Mouse (Mus musculus) neural tube, embryonic 15.5 days (tissue): Measurements from ENCODE around the gene Aldh1a7. TPM values are rescaled to one million over a fixed set of nuclear protein-coding genes. Genes with fewer than 3 reads are reported as not detected.
A peak's percentile ranks its signal among the peaks of the same experiment; 100 is the strongest.

Experiments used
- ATAC-seq: fragments of 200-750 bp; cut with Nextera tagmentation; 2 replicates; pipeline ENCODE4 v1.8.0; 2017; ENCODE audit warnings: mild to moderate bottlenecking, moderate TSS enrichment, moderate library complexity; ENCODE audit not compliant: low FRiP score
- H3K27ac ChIP-seq: fragments of 300-500 bp; sonication (generic); replicated peaks from 2 replicates; pipeline ENCODE4 v1.5.1; 2015; ENCODE audit warnings: mild to moderate bottlenecking, inconsistent platforms
- H3K27me3 ChIP-seq: fragments of 300-500 bp; sonication (generic); replicated peaks from 2 replicates; pipeline ENCODE4 v1.6.1; 2015; ENCODE audit warnings: inconsistent platforms
- H3K36me3 ChIP-seq: fragments of 300-500 bp; sonication (generic); 2 replicates; pipeline ENCODE4 v1.6.1; 2015; ENCODE audit warnings: inconsistent platforms
- H3K4me1 ChIP-seq: fragments of 300-500 bp; sonication (generic); 2 replicates; pipeline ENCODE4 v1.6.1; 2015; ENCODE audit warnings: inconsistent platforms
- H3K4me2 ChIP-seq: fragments of 300-500 bp; sonication (generic); 2 replicates; pipeline ENCODE4 v1.6.1; 2015; ENCODE audit warnings: inconsistent platforms, mild to moderate bottlenecking, moderate library complexity
- H3K4me3 ChIP-seq: fragments of 300-500 bp; sonication (generic); replicated peaks from 2 replicates; pipeline ENCODE4 v1.5.1; 2015; ENCODE audit warnings: mild to moderate bottlenecking, inconsistent platforms
- H3K9ac ChIP-seq: fragments of 300-500 bp; sonication (generic); replicated peaks from 2 replicates; pipeline ENCODE4 v1.6.1; 2015; ENCODE audit warnings: mild to moderate bottlenecking, inconsistent platforms
- H3K9me3 ChIP-seq: fragments of 300-500 bp; sonication (generic); replicated peaks from 2 replicates; pipeline ENCODE4 v1.6.1; 2016; ENCODE audit warnings: inconsistent platforms
- WGBS: fragments of 180-500 bp; shearing (Covaris S2); methylation state at CpG from one replicate; pipeline ENCODE4 v1.1.7; 2015; ENCODE audit warnings: mixed read lengths; 5-methylcytosine and 5-hydroxymethylcytosine counted together
- polyA plus RNA-seq: library from polyadenylated mRNA; unstranded; fragments of >200 nt; fragmentation: Nextera tagmentation; extraction: Ambion mirVana; gene quantifications from 2 replicates; pipeline ENCODE4 v1.2.1, GENCODE M21; 2015

The Aldh1a7 gene
- polyA plus RNA-seq = 2.3 and 2.7 TPM in 2 replicates

DNA sequence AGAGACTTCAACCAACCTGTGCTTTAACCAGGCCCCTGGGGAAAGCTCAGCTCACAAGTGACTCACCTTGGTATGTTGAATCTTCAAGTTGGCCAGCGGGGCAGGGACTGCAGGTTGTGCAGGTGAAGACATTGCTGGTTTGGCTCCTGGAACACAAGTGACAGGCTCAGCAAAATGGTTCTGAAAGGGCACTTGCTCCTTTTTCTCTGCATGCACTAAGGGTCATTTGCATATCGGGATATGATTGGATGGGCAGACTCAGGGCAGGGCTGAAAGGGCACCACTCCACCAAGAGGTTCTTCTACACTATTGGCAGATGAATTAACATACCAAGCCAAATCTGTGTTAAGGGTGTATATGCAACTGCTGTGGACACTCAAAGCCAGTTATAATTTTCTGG lies at the start of gene Aldh1a7:
Gene Aldh1a7, minus strand, starts transcription at position 182 of the 400 bp plus-strand sequence.
- no peak within 1 kb of the TSS for H3K4me3 ChIP-seq
- no peak within 1 kb of the TSS for H3K27ac ChIP-seq
- no peak within 1 kb of the TSS for H3K4me2 ChIP-seq
- H3K27me3 ChIP-seq = no peaks in the 10 kb centered on the region
- H3K36me3 ChIP-seq = no peaks in the 10 kb centered on the region
- 79% methylated on average over 2 of the region's 2 CpGs for WGBS
- no peaks in the 10 kb centered on the region for H3K9me3 ChIP-seq
- H3K4me1 ChIP-seq = no peaks in the 10 kb centered on the region
- no peak for ATAC-seq
- H3K9ac ChIP-seq = no peak within 1 kb of the TSS

DNA sequence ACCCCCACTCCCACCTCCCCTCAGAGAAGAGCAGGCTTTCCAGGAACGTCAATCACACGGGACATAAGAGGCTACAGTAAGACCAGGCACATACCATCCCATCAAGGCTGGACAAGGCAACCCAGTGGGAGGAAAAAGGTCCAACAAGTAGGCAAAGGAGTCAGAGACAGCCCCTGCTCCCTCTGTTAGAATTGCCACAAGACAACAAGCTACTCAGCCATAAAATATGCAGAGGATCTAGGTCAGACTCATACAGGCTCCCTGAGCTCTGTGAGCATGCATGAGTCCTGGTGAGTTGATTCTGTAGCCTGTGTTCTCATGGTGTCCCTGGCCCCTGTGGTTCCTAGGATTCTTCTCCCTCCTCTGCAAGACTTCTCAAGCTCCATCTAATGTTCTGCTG lies 48.3 kb upstream of the Aldh1a7 start:
- Histone ChIP-seq H3K4me1 (no peaks in the 10 kb centered on the region), H3K4me2 (no peak overlapping the region), H3K27ac (no peak overlapping the region), H3K9ac (no peak overlapping the region), H3K9me3 (no peaks in the 10 kb centered on the region), H3K36me3 (no peaks in the 10 kb centered on the region), H3K27me3 (no peaks in the 10 kb centered on the region), H3K4me3 (no peak overlapping the region)
- WGBS = 80% methylated on average over 2 of the region's 2 CpGs
- ATAC-seq = no peak

DNA sequence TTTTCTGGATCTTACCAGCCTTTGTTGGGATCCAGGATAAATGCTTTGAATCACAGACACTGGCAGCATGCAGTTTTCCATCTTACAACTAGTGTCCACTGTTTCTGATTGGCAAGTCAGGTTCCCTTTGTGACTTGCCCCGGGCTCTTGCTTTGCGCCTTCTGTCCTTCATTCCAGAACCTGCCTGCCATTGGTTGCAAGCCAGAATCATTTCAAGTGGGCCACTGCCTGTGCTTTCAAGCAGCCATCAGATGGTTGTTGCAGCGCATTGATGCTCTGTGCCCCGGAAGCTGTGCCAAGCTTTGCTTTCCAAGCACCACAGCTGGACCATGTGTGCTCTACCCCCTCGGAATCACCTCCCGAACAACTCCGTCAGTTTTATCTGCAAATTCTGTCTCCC lies 46.6 kb upstream of the Aldh1a7 start:
- whole genome bisulfite sequencing = 86% methylated on average over 7 of the region's 7 CpGs
- H3K4me2 ChIP-seq = no peak overlapping the region

DNA sequence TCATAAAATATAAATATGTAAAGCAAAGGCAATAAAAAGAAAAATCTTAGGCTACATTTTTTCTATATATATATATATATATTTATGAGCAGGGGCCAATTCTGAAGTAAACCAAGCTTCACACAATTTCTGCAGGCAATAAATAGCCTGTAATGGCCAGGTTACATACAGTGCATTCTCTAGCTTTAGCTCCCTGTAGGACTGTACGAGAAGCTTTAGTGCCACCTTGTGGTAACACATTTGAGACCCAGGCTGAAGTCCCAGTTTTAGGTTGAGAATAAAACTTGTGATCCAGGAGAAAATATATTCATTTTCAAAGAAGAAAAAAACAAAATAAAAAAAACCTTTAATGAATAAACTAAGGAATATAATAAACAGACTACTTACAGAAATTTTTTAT lies 36.9 kb upstream of the Aldh1a7 start:
- no peaks in the 10 kb centered on the region for H3K9me3 ChIP-seq
- no peak overlapping the region for H3K4me3 ChIP-seq
- no peaks in the 10 kb centered on the region for H3K4me1 ChIP-seq
- ATAC-seq = peak; percentile 82
- no peak overlapping the region for H3K27ac ChIP-seq
- 20% methylated on average over 1 of the region's 1 CpGs for WGBS
- no peaks in the 10 kb centered on the region for H3K27me3 ChIP-seq
- H3K9ac ChIP-seq = no peak overlapping the region
- no peaks in the 10 kb centered on the region for H3K36me3 ChIP-seq
- no peak overlapping the region for H3K4me2 ChIP-seq

More for the DNA sequence above, 46.6 kb upstream of the Aldh1a7 start:
- no peaks in the 10 kb centered on the region for H3K4me1 ChIP-seq
- H3K36me3 ChIP-seq = no peaks in the 10 kb centered on the region
- no peak overlapping the region for H3K9ac ChIP-seq
- no peaks in the 10 kb centered on the region for H3K9me3 ChIP-seq
- H3K4me3 ChIP-seq = no peak overlapping the region
- H3K27ac ChIP-seq = no peak overlapping the region
- ATAC-seq = no peak
- H3K27me3 ChIP-seq = no peaks in the 10 kb centered on the region

DNA sequence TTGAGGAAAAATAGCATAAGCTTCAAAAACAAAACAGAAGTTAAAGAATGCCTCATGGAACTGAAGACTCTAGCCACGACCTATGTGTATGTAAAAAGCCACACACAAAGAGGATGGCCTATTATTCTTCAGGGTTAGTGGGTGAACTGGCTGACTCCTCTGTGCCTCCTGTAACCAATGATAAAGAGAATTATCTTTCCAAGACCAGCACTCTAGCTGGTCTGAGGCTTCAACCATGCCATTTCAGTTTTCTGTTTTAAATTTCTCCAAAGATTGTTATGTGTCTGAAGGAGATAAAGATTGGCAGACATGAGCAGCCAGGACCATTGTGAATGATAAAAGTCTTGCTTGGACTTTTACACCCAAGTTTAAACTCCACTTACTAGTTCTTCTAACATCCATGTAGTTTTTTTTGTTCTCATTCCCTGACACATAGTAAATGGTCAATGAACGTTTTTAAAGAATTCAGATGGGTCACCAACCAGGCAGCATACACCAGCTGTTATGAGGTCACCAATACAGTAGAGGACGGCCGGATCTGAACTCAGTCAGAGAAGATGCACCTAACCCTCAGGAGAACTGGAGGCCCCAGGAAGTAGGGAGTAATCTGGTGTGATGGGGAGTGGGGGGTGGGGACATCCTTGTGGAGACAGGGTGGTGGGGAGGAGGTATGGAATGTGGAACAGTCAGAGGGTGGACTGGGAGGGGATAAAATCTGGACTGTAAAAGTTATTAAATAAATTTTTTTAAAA lies 34.5 kb upstream of the Aldh1a7 start:
- Histone ChIP-seq H3K36me3 (no peaks in the 10 kb centered on the region), H3K27ac (no peak overlapping the region), H3K4me3 (no peak overlapping the region), H3K4me2 (no peak overlapping the region), H3K9ac (no peak overlapping the region), H3K9me3 (no peaks in the 10 kb centered on the region), H3K4me1 (no peaks in the 10 kb centered on the region), H3K27me3 (no peaks in the 10 kb centered on the region)
- 74% methylated on average over 4 of the region's 4 CpGs for WGBS
- ATAC-seq = no peak

DNA sequence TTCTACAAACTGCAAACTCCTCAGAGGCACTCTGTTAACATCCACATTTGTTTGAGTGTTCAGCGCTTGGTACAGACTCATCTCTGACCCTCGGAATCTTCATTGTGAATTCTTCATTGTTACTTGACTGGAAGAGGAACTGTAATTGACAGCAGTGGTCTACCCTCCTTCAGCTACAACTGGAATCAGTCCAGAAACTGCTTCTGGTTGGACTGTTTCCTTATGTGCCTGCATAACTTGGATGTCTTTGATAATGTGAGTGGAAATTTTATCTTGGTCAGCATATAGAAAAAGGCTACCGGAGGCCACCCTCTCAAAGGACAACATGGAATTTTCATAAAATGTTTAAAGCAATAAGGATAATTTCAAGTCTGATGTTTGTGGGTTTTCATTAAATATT lies 33.8 kb upstream of the Aldh1a7 start:
- Histone ChIP-seq H3K4me1 (no peaks in the 10 kb centered on the region), H3K36me3 (no peaks in the 10 kb centered on the region), H3K27me3 (no peaks in the 10 kb centered on the region), H3K4me2 (no peak overlapping the region), H3K9ac (no peak overlapping the region), H3K9me3 (no peaks in the 10 kb centered on the region), H3K4me3 (no peak overlapping the region), H3K27ac (no peak overlapping the region)
- no peak for ATAC-seq
- WGBS = 70% methylated on average over 3 of the region's 3 CpGs

DNA sequence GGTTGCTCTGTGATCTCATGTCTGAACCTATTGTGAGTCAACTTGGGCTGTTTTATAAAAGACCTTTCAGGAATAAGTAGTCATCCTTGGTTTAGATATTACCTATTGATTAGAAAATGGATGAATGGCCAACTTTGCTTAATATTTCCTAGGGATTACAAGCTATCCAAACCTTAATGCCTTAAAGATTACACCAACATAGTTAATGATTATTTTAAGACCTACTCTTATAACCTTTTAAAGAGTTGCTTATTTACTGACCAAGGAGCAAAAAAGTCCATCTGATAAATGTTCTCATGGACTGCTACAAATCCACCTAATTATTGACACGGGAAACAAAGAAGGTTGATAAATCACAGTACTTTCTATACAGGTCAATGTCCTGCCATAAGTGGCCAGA lies 17.3 kb upstream of the Aldh1a7 start:
- H3K27me3 ChIP-seq = no peaks in the 10 kb centered on the region
- no peak overlapping the region for H3K4me2 ChIP-seq
- no peaks in the 10 kb centered on the region for H3K36me3 ChIP-seq
- no peak overlapping the region for H3K4me3 ChIP-seq
- no peaks in the 10 kb centered on the region for H3K4me1 ChIP-seq
- no peaks in the 10 kb centered on the region for H3K9me3 ChIP-seq
- ATAC-seq = no peak
- H3K9ac ChIP-seq = no peak overlapping the region
- WGBS = 87% methylated on average over 1 of the region's 1 CpGs
- no peak overlapping the region for H3K27ac ChIP-seq

DNA sequence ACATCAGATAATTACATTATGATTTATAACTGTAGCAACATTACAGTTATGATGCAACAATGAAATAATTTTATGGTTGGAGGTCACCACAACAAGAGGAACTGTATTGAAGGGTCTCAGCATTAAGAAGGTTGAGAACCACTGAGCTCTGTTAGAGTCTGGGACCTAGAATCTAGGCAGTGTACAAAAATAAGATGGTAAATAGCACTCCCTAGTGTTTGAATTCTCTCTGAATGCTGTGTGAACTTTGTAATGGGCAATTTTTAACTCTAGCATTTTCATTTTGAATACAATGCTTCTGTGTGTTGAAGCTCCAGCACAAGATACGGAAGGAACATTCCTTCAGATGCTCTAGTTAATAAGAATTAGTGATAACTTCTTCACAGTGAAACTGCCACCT lies 916 bp upstream of the Aldh1a7 start:
- Histone ChIP-seq H3K27ac (no peak overlapping the region), H3K4me3 (no peak overlapping the region), H3K4me1 (no peaks in the 10 kb centered on the region), H3K9me3 (no peaks in the 10 kb centered on the region), H3K27me3 (no peaks in the 10 kb centered on the region), H3K4me2 (no peak overlapping the region), H3K36me3 (no peaks in the 10 kb centered on the region), H3K9ac (no peak overlapping the region)
- WGBS = 87% methylated on average over 1 of the region's 1 CpGs
- ATAC-seq = no peak

DNA sequence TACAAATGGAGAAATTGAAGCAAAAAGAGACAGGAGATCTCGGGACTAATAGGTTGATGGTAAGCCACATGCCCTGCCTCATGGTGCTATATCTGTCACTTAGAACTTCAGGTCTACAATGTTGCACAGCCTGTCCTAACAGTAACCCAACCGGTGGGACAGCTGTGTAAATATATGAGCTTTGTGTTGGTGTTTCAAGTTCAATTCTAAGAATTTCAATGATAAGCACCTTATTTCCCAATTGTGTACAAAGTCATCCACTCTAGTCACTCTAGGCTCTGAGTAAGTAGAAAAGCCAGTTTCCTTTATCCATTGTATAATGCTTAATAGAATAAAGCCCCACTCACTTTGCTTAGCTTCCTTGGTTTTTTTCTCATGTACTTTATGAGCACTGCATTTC lies 4.4 kb downstream of the Aldh1a7 start:
- no peaks in the 10 kb centered on the region for H3K9me3 ChIP-seq
- no peak overlapping the region for H3K27ac ChIP-seq
- no peaks in the 10 kb centered on the region for H3K27me3 ChIP-seq
- no peaks in the 10 kb centered on the region for H3K4me1 ChIP-seq
- no peak overlapping the region for H3K4me2 ChIP-seq
- 90% methylated on average over 2 of the region's 2 CpGs for WGBS
- no peak overlapping the region for H3K4me3 ChIP-seq
- no peaks in the 10 kb centered on the region for H3K36me3 ChIP-seq
- ATAC-seq = no peak
- H3K9ac ChIP-seq = no peak overlapping the region

DNA sequence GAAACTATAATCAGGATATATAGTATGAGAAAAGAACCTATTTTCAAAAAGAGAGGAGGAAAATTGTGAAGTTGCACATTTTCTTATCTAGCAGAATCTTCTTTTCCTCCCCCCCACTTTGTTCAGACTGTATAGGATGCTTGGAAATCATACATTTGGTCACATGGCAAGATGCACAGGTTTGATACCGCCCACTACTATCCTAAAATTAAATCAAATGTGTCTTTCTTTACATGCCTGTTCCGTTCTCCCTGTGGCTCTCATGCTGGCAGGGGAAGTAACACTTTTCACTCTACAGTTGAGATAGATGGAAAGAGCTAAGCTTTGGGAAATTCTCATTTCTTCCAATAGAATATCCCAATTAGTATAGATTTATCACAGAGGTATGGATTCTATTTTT lies 7.1 kb downstream of the Aldh1a7 start:
- Histone ChIP-seq H3K4me3 (no peak overlapping the region), H3K36me3 (no peaks in the 10 kb centered on the region), H3K27me3 (no peaks in the 10 kb centered on the region), H3K27ac (no peak overlapping the region), H3K4me2 (no peak overlapping the region), H3K9ac (no peak overlapping the region), H3K9me3 (no peaks in the 10 kb centered on the region), H3K4me1 (no peaks in the 10 kb centered on the region)
- 90% methylated on average over 2 of the region's 2 CpGs for WGBS
- ATAC-seq = no peak

DNA sequence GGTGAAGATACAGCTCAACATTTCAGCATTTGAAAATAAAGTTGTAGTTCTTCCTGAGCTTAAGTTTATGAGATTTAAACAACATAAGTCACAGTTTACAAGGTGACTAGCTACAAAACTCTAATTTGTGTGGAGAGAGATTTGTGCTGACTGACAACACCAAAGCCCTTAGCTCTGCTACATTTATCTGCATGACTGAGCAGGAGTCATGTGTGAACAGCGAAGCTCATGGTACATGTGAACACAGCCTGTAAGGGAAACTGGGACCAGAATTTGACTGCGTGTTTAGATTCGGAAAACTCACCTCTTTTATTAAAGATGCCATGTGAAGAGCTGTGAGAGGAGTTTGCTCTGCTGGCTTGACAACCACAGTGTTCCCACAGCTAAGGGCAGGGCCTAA lies 11.7 kb downstream of the Aldh1a7 start:
- no peak for ATAC-seq
- Histone ChIP-seq H3K9ac (no peak overlapping the region), H3K4me1 (no peaks in the 10 kb centered on the region), H3K27ac (no peak overlapping the region), H3K4me2 (no peak overlapping the region), H3K27me3 (no peaks in the 10 kb centered on the region), H3K9me3 (no peaks in the 10 kb centered on the region), H3K36me3 (no peaks in the 10 kb centered on the region), H3K4me3 (no peak overlapping the region)
- 84% methylated on average over 3 of the region's 3 CpGs for WGBS

DNA sequence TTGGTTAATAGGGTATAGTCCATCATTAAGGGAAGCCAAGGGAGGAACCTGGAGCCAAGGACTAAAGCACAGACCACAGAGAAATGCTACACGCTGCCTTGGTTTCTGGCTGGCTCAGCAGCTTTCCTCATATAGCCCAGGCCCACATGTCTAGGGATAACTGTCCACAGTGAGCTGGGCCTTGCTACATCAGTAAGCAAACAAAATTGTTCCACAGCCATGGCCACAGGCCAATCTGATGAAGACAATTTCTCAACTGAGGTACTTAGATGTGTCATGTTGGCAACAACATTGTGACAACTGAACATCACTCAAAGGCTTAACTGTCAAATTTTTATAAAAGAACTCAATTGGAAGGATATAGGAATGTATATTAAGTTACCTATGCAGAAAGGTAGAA lies 12.3 kb downstream of the Aldh1a7 start:
- ATAC-seq = no peak
- Histone ChIP-seq H3K9ac (no peak overlapping the region), H3K4me2 (no peak overlapping the region), H3K36me3 (no peaks in the 10 kb centered on the region), H3K27me3 (no peaks in the 10 kb centered on the region), H3K27ac (no peak overlapping the region), H3K4me3 (no peak overlapping the region), H3K4me1 (no peaks in the 10 kb centered on the region), H3K9me3 (no peaks in the 10 kb centered on the region)
- WGBS = 96% methylated on average over 1 of the region's 1 CpGs
